12 mouse cellular contexts compared by ENCODE assay signal in the genomic region with DNA sequence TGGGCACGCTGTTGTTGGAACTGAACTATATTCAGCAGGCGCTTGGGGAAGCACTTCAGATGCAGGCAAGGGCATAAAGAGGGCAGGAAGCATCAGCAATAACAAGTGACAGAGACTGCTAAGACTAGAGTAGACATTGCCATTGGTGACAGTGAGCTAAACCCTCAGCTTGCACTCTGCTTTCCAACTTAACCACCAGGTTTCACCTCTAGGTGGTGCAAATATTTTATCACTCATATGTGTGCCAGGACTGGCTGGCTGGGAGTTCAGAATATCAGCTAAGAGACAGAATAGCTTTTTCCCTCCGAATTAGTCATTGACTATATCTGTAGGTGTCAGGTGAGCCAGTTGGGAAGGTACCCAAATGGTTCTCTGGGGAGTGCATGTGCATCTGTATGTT. TPM values are rescaled to one million over a fixed set of nuclear protein-coding genes. Genes with fewer than 3 reads are reported as not detected.
DNase-seq lines count a peak whose midpoint lies in the region; ATAC-seq and TF ChIP-seq lines count a peak whose summit lies in the region.
"Had no signal": no experiment of that assay in that cellular context is flagged by ENCODE, and none has a peak within 500 bp of the region (broad histone marks: within the 10 kb centered on the region; RNA-seq: fewer than 3 reads in every experiment).

No protein-coding gene starts in this region.

- in situ Hi-C loops in Patski (cut with MboI; ENCODE audit: low pct_unique_long_range_greater_than_20kb), result no loop called here

- intact Hi-C loops in heart, adult 2 months (cut with DNase I), result no loop called here

- H3K4me3 ChIP-seq in heart, adult 2 months, result no peak overlapping the region
- no peak overlapping the region for H3K4me3 ChIP-seq in heart, embryonic 11.5 days (ENCODE audit: low read depth, low read length)
- no peak overlapping the region for H3K4me3 ChIP-seq in lung, embryonic 14.5 days (ENCODE audit: low read depth, low read length)
- H3K4me3 ChIP-seq: forebrain, embryonic 10.5 days had no signal

- POLR2A ChIA-PET in Patski (lab: Charles Lee), result no interaction called here

- CTCF ChIA-PET in Patski (lab: Charles Lee), result interaction anchor here (1.6 kb wide), 1 partner anchor 12 kb away, joined by 7 read pairs; no protein-coding TSS in a partner anchor

- H3K4me2 ChIP-seq in heart, embryonic 11.5 days, result no peak overlapping the region
- no peak overlapping the region for H3K4me2 ChIP-seq in lung, embryonic 14.5 days
- H3K4me2 ChIP-seq: liver, embryonic 11.5 days had no signal

- TF ChIP-seq EP300 in heart, adult 2 months (IDR thresholded peaks at IDR 0.05; ENCODE audit: insufficient read depth, low read depth, low read length), result no peak

- 72% methylated on average over 3 of the region's 3 CpGs for WGBS in heart, adult 2 months
- 77% methylated on average over 3 of the region's 3 CpGs for WGBS in heart, embryonic 11.5 days (ENCODE audit: insufficient replicate concordance)
- 72% methylated on average over 3 of the region's 3 CpGs for WGBS in lung, embryonic 14.5 days

- no peak for TF ChIP-seq POLR2A in heart, adult 2 months (IDR thresholded peaks at IDR 0.05; ENCODE audit: insufficient read depth, low read depth, low read length)

- DNase-seq in heart, adult 2 months, result no peak
- DNase-seq in lung, embryonic 14.5 days, result peak; percentile 57
- DNase-seq in lung, postnatal 10 days, result no peak
- no peak for DNase-seq in Patski (ENCODE audit: low read depth, low spot score)
- peak; percentile 73 for DNase-seq in thymus, postnatal 0 days (ENCODE audit: low spot score)
- DNase-seq in urinary bladder, postnatal 36 days (ENCODE audit: low spot score in 2 of 2), result no peak
- DNase-seq in spleen, postnatal 14 days (ENCODE audit: low spot score in 2 of 2), result no peak
- DNase-seq: kidney, postnatal 36 days had no signal

- no peak overlapping the region for H3K27ac ChIP-seq in heart, adult 2 months
- no peak overlapping the region for H3K27ac ChIP-seq in heart, embryonic 11.5 days (ENCODE audit: low read depth, low read length)
- H3K27ac ChIP-seq in lung, embryonic 14.5 days (ENCODE audit: low read depth), result no peak overlapping the region
- H3K27ac ChIP-seq: forebrain, embryonic 10.5 days had no signal

- H3K79me2 ChIP-seq in heart, adult 2 months (replicated peaks; ENCODE audit: control insufficient read depth, insufficient read depth, low read length), result no peaks in the 10 kb centered on the region

- no peaks in the 10 kb centered on the region for H3K27me3 ChIP-seq in heart, adult 2 months (ENCODE audit: control insufficient read depth, insufficient read depth, low read length)
- no peaks in the 10 kb centered on the region for H3K27me3 ChIP-seq in heart, embryonic 11.5 days (ENCODE audit: control insufficient read depth, insufficient read depth, low read length)
- no peaks in the 10 kb centered on the region for H3K27me3 ChIP-seq in lung, embryonic 14.5 days (ENCODE audit: insufficient read depth, low read length)
- no peaks in the 10 kb centered on the region for H3K27me3 ChIP-seq in Patski

- no peaks in the 10 kb centered on the region; the same call in 1 of the 2 replicates for H3K36me3 ChIP-seq in heart, adult 2 months (ENCODE audit: control insufficient read depth, insufficient read depth, low read length)
- H3K36me3 ChIP-seq in heart, embryonic 11.5 days (ENCODE audit: control insufficient read depth, insufficient read depth, low read length), result peaks cover 3% of the 10 kb centered on the region
- peaks cover 10% of the 10 kb centered on the region; the same call in 1 of the 2 replicates for H3K36me3 ChIP-seq in lung, embryonic 14.5 days (ENCODE audit: insufficient read depth)

- no peaks in the 10 kb centered on the region for H3K9me3 ChIP-seq in heart, embryonic 11.5 days (replicated peaks; ENCODE audit: control insufficient read depth, low read length)
- no peaks in the 10 kb centered on the region for H3K9me3 ChIP-seq in lung, embryonic 14.5 days (ENCODE audit: low read depth, low read length)
- H3K9me3 ChIP-seq: forebrain, embryonic 10.5 days had no signal

- H3K9ac ChIP-seq in heart, adult 2 months (ENCODE audit: low read depth, low read length), result no peak overlapping the region
- H3K9ac ChIP-seq in heart, embryonic 11.5 days (ENCODE audit: low read depth, low read length), result no peak overlapping the region
- H3K9ac ChIP-seq in lung, embryonic 14.5 days, result no peak overlapping the region

- ATAC-seq in heart, embryonic 11.5 days (replicated peaks; ENCODE audit: insufficient number of reproducible peaks, low FRiP score, low TSS enrichment), result no peak
- no peak for ATAC-seq in lung, embryonic 14.5 days (ENCODE audit: insufficient read depth)
- ATAC-seq in Patski, result no peak
- ATAC-seq: midbrain, embryonic 16.5 days had no signal

- no peaks in the 10 kb centered on the region for H3K4me1 ChIP-seq in heart, adult 2 months (ENCODE audit: control insufficient read depth, insufficient read depth, low read length)
- no peaks in the 10 kb centered on the region for H3K4me1 ChIP-seq in heart, embryonic 11.5 days (ENCODE audit: control insufficient read depth, insufficient read depth, low read length)
- H3K4me1 ChIP-seq in lung, embryonic 14.5 days (ENCODE audit: insufficient read depth), result no peaks in the 10 kb centered on the region
- H3K4me1 ChIP-seq: forebrain, embryonic 10.5 days had no signal

- TF ChIP-seq CTCF in heart, adult 2 months (IDR thresholded peaks at IDR 0.05), result peak; percentile 61
- TF ChIP-seq CTCF in lung, embryonic 14.5 days (IDR thresholded peaks at IDR 0.05; ENCODE audit: low read depth), result peak; percentile 53
- TF ChIP-seq CTCF in Patski (IDR thresholded peaks at IDR 0.05), result peak; percentile 38

RNA-seq across cellular contexts. Expression of gene Clec16a, which starts 41.4 kb away (rescaled TPM):
- total RNA-seq in heart, adult 2 months (2021), result 10 to 100 TPM; 55.4 to 57.5 TPM
- 27.6 and 47.7 TPM in 2 replicates for polyA plus RNA-seq in heart, adult 2 months (2012; rRNA removed)
- 28.8 and 39.1 TPM in 2 replicates for polyA plus RNA-seq in heart, embryonic 11.5 days (2014; fragmentation: Nextera tagmentation; extraction: Ambion mirVana)
- 26.8 and 27.4 TPM in 2 replicates for polyA plus RNA-seq in lung, embryonic 14.5 days (2014; fragmentation: Nextera tagmentation; extraction: Ambion mirVana)
- 21.3 TPM for polyA plus RNA-seq in Patski (2021)
- polyA plus RNA-seq in thymus, postnatal 0 days (2015; fragmentation: Nextera tagmentation; extraction: Ambion mirVana), result 38.5 and 50.7 TPM in 2 replicates

RNA-seq across cellular contexts. Expression of gene Dexi, which starts 43.7 kb away (rescaled TPM):
- total RNA-seq in heart, adult 2 months (2021), result 10 to 100 TPM; 32.1 to 41.1 TPM
- polyA plus RNA-seq in heart, adult 2 months (2012; rRNA removed), result 56.8 and 65.5 TPM in 2 replicates
- 14.3 and 16.3 TPM in 2 replicates for polyA plus RNA-seq in heart, embryonic 11.5 days (2014; fragmentation: Nextera tagmentation; extraction: Ambion mirVana)
- polyA plus RNA-seq in lung, embryonic 14.5 days (2014; fragmentation: Nextera tagmentation; extraction: Ambion mirVana), result 29.0 and 32.2 TPM in 2 replicates
- polyA plus RNA-seq in Patski (2021), result 23.5 TPM
- polyA plus RNA-seq in thymus, postnatal 0 days (2015; fragmentation: Nextera tagmentation; extraction: Ambion mirVana), result 27.0 and 35.2 TPM in 2 replicates

Comparison
In these comparisons a context has a peak if more than half of its experiments do, and no peak if none do; other contexts are left out.
1. DNase-seq: peak in lung, embryonic 14.5 days (single experiment) and thymus, postnatal 0 days (single experiment); none in heart, adult 2 months (0 of 2), lung, postnatal 10 days (single experiment), Patski (single experiment), urinary bladder, postnatal 36 days (0 of 2) and spleen, postnatal 14 days (0 of 2).
2. Peak in every context shown above with its lines, with median percentiles within 50 percentile points of each other: CTCF ChIP-seq.